Mouse (Mus musculus): ENCODE results near the gene Lsamp.

Gene Lsamp

GRCm38 (mm10) chr16:40656871-40657270, 672.7 kb downstream of the Lsamp start:
- DNase-seq (ENCODE audit: extremely low spot score), result no peak

DNA sequence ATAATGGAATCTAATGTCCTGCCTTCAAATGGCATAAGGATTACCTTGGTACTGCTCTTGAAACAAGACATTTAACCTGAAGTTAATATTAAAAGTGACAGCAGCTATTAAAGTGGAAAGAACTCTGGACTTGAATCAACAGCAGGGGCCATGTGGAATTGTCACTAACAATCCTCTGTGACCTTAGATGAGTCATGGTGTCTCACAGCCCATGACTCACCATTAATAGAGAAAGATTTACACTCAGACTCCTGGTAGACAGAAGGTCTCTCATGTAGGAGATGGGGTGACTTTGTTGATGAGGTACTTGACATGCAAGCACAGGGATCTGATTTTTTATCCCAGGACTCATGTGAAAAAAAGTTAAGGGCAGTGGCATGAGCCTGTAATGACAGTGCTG, 701.4 kb downstream of the Lsamp start:
- DNase-seq (ENCODE audit: extremely low spot score), result no peak

- no peak for DNase-seq (ENCODE audit: extremely low spot score)
Observed at GRCm38 (mm10) chr16:40692292-40692691, 708.1 kb downstream of the Lsamp start.

GRCm38 (mm10) chr16:40697253-40697652, 713.1 kb downstream of the Lsamp start:
- no peak for DNase-seq (ENCODE audit: extremely low spot score)

DNA sequence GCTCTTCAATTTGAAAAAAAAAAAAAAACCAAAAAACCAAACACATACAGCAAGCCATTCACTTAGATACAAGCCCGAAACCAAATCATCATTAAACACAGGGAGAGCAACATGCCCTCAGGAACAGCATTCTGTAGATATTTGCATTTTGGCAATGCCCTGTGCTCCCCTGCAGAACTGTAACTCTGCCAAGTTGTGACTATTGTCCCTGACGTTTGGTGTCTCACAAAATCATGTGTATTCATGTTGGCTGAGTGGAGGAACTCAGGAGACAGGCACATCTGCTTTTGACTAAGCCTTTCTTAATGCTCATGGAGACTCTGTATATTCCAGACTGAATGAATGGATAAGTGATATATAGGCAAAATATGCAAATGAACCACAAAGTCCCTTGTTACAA, 724.4 kb downstream of the Lsamp start:
- no peak for DNase-seq (ENCODE audit: extremely low spot score)

DNA sequence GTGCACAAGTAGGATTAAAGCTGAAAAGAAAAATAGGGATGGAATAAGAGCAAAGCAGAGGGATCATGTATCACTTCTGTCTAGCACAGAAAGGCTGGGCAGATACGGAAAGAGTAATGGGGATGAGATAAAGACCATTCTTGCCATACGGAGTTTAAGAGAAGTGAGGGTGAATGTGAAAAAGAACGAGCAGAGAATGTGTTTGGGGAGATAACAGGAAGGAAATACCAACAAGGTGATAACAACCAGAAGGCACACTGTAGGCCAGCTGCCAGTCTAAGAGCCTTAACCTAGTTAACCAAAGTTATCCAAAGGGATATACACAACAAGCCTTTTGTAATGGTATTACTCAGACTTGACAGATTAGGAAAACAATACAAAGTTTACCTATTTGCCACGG, 725.4 kb downstream of the Lsamp start:
- DNase-seq (ENCODE audit: extremely low spot score), result no peak

- no peak for DNase-seq (ENCODE audit: extremely low spot score)
Observed at GRCm38 (mm10) chr16:40710068-40710467, 725.9 kb downstream of the Lsamp start.

DNA sequence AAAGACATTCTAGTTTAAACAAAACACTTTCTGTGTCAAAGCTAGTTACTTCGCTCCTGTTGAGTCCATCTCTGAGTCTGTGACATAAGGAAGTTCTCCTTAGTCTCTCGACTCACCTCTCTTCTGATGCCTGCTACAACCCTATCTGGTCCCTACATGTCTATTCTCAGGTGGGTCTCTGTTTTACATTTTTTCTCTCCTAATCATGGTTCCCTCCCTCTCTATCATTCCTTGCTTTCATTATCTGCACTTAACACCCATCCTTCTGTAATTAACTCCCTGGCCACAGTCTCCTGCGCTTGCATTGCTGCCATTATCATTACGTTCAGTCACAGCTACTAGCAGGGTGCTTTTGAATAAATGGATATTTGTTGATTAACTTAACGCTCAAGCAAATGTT, 726.3 kb downstream of the Lsamp start:
- no peak for DNase-seq (ENCODE audit: extremely low spot score)

GRCm38 (mm10) chr16:40713725-40714124, 729.6 kb downstream of the Lsamp start:
- no peak for DNase-seq (ENCODE audit: extremely low spot score)

DNA sequence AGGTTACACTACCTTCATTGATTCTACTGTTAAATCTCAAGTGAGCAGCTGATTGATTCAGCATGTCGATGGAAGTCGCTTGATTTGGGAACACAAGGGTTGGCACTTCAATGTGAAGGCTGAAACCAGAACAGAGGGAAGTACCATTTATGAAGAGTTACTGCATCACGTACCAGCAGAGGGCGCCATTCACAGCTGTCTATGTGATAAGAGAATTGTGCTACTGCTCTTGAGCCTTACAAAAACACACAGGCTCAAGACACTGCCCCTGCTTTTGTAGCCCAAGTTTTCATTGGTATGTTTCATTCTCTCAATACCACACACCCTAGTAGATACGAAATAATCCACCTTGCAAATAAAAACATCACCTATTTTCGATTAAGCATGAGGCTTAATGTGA, 754.9 kb downstream of the Lsamp start:
- DNase-seq (ENCODE audit: extremely low spot score), result peak; percentile 51

GRCm38 (mm10) chr16:40739771-40740170, 755.6 kb downstream of the Lsamp start:
- no peak for DNase-seq (ENCODE audit: extremely low spot score)

DNA sequence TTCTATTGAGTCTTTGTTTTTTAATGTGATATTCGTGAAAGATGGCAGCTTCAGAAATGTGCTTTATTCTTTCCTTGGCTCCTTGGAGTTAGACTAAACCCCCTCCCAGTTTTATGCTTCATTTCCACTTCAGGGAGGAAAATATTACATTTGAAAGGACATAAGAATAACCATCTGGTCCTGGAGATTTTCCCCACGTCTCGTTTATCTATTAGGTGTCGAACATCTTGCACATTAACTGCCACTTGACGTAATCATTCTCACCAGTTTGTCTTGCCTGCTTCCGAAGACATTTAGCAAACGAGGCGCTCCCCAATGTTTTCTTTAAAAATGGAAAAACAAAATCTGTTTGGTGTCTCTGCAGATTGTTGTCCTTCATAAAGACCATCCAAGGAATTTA, 756.1 kb downstream of the Lsamp start:
- no peak for DNase-seq (ENCODE audit: extremely low spot score)

DNA sequence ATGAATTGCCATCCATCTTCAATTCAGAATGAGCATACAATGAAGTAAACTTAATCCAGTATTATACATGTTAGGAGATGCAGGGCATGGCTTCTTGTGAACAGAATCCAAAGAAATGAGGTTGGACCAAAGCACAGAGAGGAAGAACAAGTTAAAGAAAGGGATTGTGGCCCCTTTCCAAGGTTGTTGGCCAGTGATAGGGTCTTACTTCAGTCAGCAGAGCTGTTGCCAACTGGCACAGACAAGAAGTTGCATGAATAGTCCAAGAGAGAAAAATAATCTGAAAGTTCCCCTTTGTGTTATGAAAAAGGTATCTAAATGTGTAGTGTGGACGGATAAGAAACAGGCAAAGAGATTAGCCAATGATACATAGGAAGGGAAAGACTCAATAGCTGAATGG, 843.0 kb downstream of the Lsamp start:
- DNase-seq (ENCODE audit: extremely low spot score), result no peak

- no peak for DNase-seq (ENCODE audit: extremely low spot score)
Observed at GRCm38 (mm10) chr16:40831536-40831935, 847.4 kb downstream of the Lsamp start.

DNA sequence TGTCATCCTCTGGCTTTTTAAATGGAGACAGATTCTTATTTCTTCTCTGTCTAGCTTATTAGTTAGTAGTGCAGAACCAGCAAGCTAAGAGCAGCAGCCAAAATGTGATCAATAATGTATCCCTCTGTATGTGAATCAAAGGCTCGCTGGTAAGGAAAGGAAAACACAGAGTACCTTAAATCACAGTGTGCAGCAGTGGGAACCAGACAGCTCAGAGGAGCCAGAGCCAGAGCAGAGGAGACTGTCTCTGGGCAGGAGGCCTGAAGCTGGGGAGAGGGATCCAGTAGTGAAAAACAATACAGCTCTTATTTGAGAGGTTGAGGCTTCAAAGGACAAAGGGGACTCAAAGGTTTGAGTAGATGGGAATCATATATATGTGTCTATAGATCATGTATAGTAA, 857.6 kb downstream of the Lsamp start:
- DNase-seq (ENCODE audit: extremely low spot score), result no peak

- no peak for DNase-seq (ENCODE audit: extremely low spot score)
Observed at GRCm38 (mm10) chr16:40866733-40867132, 882.6 kb downstream of the Lsamp start.

- no peak for DNase-seq (ENCODE audit: extremely low spot score)
Observed at GRCm38 (mm10) chr16:40878301-40878700, 894.1 kb downstream of the Lsamp start.

DNA sequence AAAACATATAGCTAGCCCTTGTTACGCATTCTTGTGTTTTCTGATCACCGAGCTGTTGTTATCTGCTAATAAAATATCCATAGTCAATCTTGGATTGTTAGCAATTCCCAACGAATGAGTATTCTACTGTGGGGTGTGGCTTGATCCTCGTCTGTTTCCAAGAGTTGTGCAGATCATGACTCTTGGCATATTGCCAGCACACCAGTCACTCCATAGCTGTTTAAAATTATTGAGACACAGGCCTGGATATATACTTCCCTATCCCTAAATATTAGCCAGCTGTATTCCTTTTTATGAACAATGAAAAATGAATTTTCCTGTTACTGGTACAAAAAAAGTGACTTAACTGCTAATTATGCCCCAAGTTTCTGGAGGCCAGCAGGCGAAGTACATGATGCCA, 897.8 kb downstream of the Lsamp start:
- no peak for DNase-seq (ENCODE audit: extremely low spot score)

GRCm38 (mm10) chr16:40891338-40891737, 907.2 kb downstream of the Lsamp start:
- DNase-seq (ENCODE audit: extremely low spot score), result peak; percentile 3

GRCm38 (mm10) chr16:40897768-40898327, 913.7 kb downstream of the Lsamp start:
- DNase-seq (ENCODE audit: extremely low spot score), result no peak

GRCm38 (mm10) chr16:40907892-40908291, 923.7 kb downstream of the Lsamp start:
- DNase-seq (ENCODE audit: extremely low spot score), result no peak

DNA sequence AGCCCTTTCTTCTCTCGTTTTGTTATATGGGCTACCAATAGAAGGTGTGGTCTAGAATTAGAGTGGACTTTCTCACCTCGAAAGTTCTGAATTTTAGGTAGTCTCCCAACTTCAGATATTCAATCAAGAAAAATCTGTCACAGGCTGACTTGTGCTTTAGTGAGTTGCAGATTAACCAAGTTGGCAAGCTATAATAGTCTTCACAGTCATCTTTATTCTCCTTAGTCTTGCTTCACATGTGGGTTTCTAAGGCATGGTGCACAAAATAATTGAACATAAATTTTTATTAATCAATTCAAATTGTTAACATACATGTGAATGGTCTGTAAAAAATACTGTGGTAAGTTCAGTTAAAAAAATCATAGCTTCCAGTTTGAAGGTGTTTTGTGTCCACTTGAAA, 930.0 kb downstream of the Lsamp start:
- no peak for DNase-seq (ENCODE audit: extremely low spot score)

DNA sequence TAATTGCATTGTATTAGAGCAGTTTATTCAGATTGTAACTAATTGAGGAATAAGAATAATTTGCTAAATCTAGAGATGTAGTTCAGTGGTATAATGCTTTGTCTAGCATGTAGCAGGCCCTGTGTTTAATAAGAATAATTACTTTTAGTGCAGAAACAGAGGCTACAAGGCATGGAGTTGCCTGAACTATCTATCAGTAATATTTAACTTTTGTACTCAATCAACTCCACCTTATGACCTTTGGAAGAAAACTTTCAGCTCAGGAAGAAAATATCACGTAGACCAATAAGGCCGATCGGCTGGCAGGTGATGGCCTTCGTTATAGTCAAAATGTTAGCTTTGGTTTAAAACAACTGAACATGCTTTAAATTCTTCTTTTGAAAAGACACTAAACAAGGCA, 946.4 kb downstream of the Lsamp start:
- no peak for DNase-seq (ENCODE audit: extremely low spot score)

DNA sequence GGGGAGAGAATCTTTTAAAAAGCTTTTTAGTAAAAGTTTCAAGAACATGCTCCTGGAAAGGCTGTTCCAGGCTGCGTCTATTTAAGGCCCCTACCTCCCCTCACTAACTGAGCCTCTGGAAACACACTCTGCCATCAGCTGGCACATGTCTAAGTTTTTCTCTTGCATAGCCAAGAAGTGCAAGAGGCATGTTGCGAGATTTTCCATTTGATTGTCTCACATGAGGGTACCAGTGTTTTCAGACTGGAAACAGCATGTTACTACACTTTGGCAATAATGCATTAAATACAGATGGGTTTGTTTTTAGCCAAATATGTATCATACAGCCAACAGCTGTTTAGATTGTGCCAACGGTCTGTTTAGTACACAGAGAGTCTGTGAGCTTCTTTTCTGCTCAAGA, 958.1 kb downstream of the Lsamp start:
- DNase-seq (ENCODE audit: extremely low spot score), result no peak

- DNase-seq (ENCODE audit: extremely low spot score), result no peak
Observed at GRCm38 (mm10) chr16:40945834-40946233, 961.7 kb downstream of the Lsamp start.
